Mouse (Mus musculus): ENCODE results near the gene Cfl1.
"Not testable (repeated sequence)": the region's sequence is repeated elsewhere in the genome, so short reads cannot be mapped to it uniquely, and the experiment has no call there.

Cfl1 gene

GRCm38 (mm10) chr19:5490898-5491708 is 848 bp downstream of the Cfl1 start:
- DNase-seq = peak; percentile 89

- DNase-seq = no peak
Measured at GRCm38 (mm10) chr19:5492641-5493040, 2.4 kb downstream of the Cfl1 start.

- DNase-seq = not testable (repeated sequence)
Measured at GRCm38 (mm10) chr19:5493301-5493721, 3.1 kb downstream of the Cfl1 start.

- no peak for DNase-seq
Measured at GRCm38 (mm10) chr19:5494314-5494713, 4.1 kb downstream of the Cfl1 start.

- DNase-seq = no peak
Measured at GRCm38 (mm10) chr19:5495353-5496051, 5.2 kb downstream of the Cfl1 start.

- DNase-seq = no peak
Measured at GRCm38 (mm10) chr19:5496052-5496370, 5.8 kb downstream of the Cfl1 start.

- no peak for DNase-seq
Measured at GRCm38 (mm10) chr19:5500330-5500875, 10.1 kb downstream of the Cfl1 start.

GRCm38 (mm10) chr19:5503687-5504086 is 13.4 kb downstream of the Cfl1 start, which contains the start of gene 1700020D05Rik:
TSS of gene 1700020D05Rik (minus strand) at chr19:5503787.
- DNase-seq = no peak

GRCm38 (mm10) chr19:5510031-5511026 is 20.1 kb downstream of the Cfl1 start, which contains the start of gene Snx32:
TSS of gene Snx32 (minus strand) at chr19:5510538.
- peak; percentile 99 for DNase-seq

GRCm38 (mm10) chr19:5511074-5511632 is 20.9 kb downstream of the Cfl1 start:
- no peak for DNase-seq

GRCm38 (mm10) chr19:5512091-5513004 is 22.1 kb downstream of the Cfl1 start:
- no peak for DNase-seq

GRCm38 (mm10) chr19:5513005-5513349 is 22.7 kb downstream of the Cfl1 start:
- no peak for DNase-seq

GRCm38 (mm10) chr19:5515840-5516777 is 25.9 kb downstream of the Cfl1 start:
- DNase-seq = no peak

GRCm38 (mm10) chr19:5516906-5517505 is 26.8 kb downstream of the Cfl1 start:
- no peak for DNase-seq

GRCm38 (mm10) chr19:5518721-5519120 is 28.5 kb downstream of the Cfl1 start:
- no peak for DNase-seq

GRCm38 (mm10) chr19:5525204-5525603 is 34.9 kb downstream of the Cfl1 start:
- no peak for DNase-seq

- peak; percentile 91 for DNase-seq
Measured at GRCm38 (mm10) chr19:5529325-5530137, 39.3 kb downstream of the Cfl1 start.

- DNase-seq = no peak
Measured at GRCm38 (mm10) chr19:5530138-5530524, 39.9 kb downstream of the Cfl1 start.

- DNase-seq = no peak
Measured at GRCm38 (mm10) chr19:5532520-5532919, 42.3 kb downstream of the Cfl1 start.

Measured in right cerebral cortex, adult 18-20 months (tissue).